Mouse (Mus musculus): ENCODE results near the gene Desi2.
"Not testable (repeated sequence)": the region's sequence is repeated elsewhere in the genome, so short reads cannot be mapped to it uniquely, and the experiment has no call there.

- TF ChIP-seq CTCF (IDR thresholded peaks at IDR 0.05; ENCODE audit: control insufficient read depth, insufficient read depth, low read length); POLR2A (IDR thresholded peaks at IDR 0.05; ENCODE audit: borderline replicate concordance, control insufficient read depth, low read depth, low read length): not testable (repeated sequence)
Measured at GRCm38 (mm10) chr1:178146915-178147314, 40.3 kb upstream of the Desi2 start.

All from bone marrow, adult 2 months (tissue).